Mouse (Mus musculus): ENCODE data around the gene Rnf167. TPM values are rescaled to one million over a fixed set of nuclear protein-coding genes. Genes with fewer than 3 reads are reported as not detected.

Gene Rnf167
- total and polyA plus RNA-seq, 3 experiments = 23.5 to 31.7 (median 25.5) TPM

- no peak for TF ChIP-seq RCOR1 (conservative IDR thresholded peaks at IDR 0.05; ENCODE audit: low read depth, low read length)
- TF ChIP-seq ELF1 (IDR thresholded peaks at IDR 0.05; ENCODE audit: low read depth, low read length) = peak; percentile 77
- peak; percentile 98 for TF ChIP-seq CHD2 (IDR thresholded peaks at IDR 0.05; ENCODE audit: low read length)
- no peak for TF ChIP-seq SMC3 (IDR thresholded peaks at IDR 0.05; ENCODE audit: low read depth, low read length)
- TF ChIP-seq JUND (conservative IDR thresholded peaks at IDR 0.05; ENCODE audit: low read depth, low read length) = no peak
- 0 out of 2 replicates have a peak, but pooled peaks have one; percentile 40 for TF ChIP-seq ETS1 (conservative IDR thresholded peaks at IDR 0.05; ENCODE audit: low read depth, low read length)
- peak; percentile 61 for TF ChIP-seq ZMIZ1 (IDR thresholded peaks at IDR 0.05; ENCODE audit: low read depth, low read length)
- peak; percentile 20; the same call in 1 of the 2 replicates for TF ChIP-seq POLR2AphosphoS2 (IDR thresholded peaks at IDR 0.05; ENCODE audit: low read depth, low read length)
- TF ChIP-seq MAFK (IDR thresholded peaks at IDR 0.05; ENCODE audit: insufficient replicate concordance, low read length) = no peak
These were observed 21.9 kb downstream of the Rnf167 start, which contains the start of gene Spag7 (continued) for GRCm38 (mm10) chr11:70668771-70669505.

DNA sequence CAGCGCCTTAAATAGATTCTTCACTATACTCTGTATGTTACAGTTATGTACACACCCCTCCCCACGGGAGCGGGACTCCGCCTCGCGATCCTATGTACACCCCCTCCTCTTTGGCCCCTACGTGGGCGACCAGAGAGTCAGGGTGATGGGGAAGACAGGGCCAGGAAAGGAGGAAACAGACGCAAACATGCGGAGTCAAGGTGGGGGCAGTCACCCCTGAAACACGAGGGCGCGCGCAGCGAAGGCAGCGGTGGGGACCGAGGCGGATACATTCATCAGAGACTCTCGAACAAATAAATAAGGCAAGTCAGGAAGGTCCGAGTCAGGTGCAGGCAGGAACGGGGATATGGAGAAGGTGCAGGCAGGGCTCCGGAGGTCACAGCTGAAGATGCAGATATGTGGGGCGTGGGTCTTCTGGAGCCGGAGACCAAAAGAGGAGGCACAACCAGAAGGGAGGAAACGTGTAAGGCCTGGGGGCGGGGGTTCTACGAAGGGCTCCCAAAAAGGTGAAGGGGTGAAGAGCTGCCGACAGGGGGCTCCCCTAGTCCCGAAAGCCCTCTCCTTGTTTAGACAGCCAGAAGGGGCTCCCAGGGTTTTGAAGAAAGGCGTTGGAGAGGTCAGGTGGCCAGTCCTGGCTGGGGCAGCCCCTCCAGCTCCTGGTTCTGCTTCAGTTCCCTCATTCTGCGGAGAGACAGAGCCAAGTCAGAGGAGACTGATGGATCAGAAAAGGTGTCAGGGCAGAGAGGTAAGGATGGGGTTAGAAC, 22.7 kb downstream of the Rnf167 start:
- peak overlapping the region; percentile 77 for H3K9ac ChIP-seq (ENCODE audit: insufficient read depth, low read depth)
- H3K4me3 ChIP-seq (replicated peaks in 1 of 3; ENCODE audit: low read depth in 2 of 3, low read length in 2 of 3, poor library complexity in 1 of 3) = peak overlapping the region; percentile 69 to 92 (median 73)
- peak overlapping the region; percentile 41 for H3K4me2 ChIP-seq (ENCODE audit: insufficient read depth, low read depth, poor library complexity, severe bottlenecking)
- peaks cover 22% of the 10 kb centered on the region for H3K79me2 ChIP-seq (replicated peaks; ENCODE audit: control insufficient read depth, extremely low read depth, insufficient read depth, poor library complexity, severe bottlenecking)
- dilution Hi-C loops (cut with MboI; ENCODE audit: extremely low pct_ligation_motif_present, extremely low pct_unique_long_range_greater_than_20kb, low sequenced_read_pairs) (no loop called here), in situ Hi-C loops (cut with MboI; ENCODE audit: low pct_ligation_motif_present, low pct_unique_long_range_greater_than_20kb, low sequenced_read_pairs) (loop anchor here (5.0 kb wide), 1 partner anchor 38 kb away; no protein-coding TSS in a partner anchor)
- no peaks in the 10 kb centered on the region for H3K27me3 ChIP-seq (replicated peaks)
- peak overlapping the region; percentile 76 for H3K27ac ChIP-seq (ENCODE audit: insufficient read depth, low read depth)
- DNase-seq (ENCODE audit: extremely low read depth) = peak; percentile 97
- H3K4me1 ChIP-seq (ENCODE audit: control insufficient read depth in 1 of 2, insufficient read depth in 2 of 2) = peaks cover 10 to 37% of the 10 kb centered on the region in 2 experiments
- H3K36me3 ChIP-seq (replicated peaks in 1 of 2; ENCODE audit: control insufficient read depth in 1 of 2, insufficient read depth in 1 of 2, low read length in 1 of 2) = peaks cover 37 to 66% of the 10 kb centered on the region in 2 experiments
- no peaks in the 10 kb centered on the region for H3K9me3 ChIP-seq (replicated peaks; ENCODE audit: low read length)
- peak; percentile 20; the same call in 1 of the 2 replicates for TF ChIP-seq MYC (IDR thresholded peaks at IDR 0.05; ENCODE audit: low read depth, low read length)
- TF ChIP-seq USF1 (IDR thresholded peaks at IDR 0.05; ENCODE audit: low read depth, low read length) = peak; percentile 73
- TF ChIP-seq SIN3A (IDR thresholded peaks at IDR 0.05; ENCODE audit: low read length) = no peak
- peak; percentile 79 for TF ChIP-seq MEF2A (IDR thresholded peaks at IDR 0.05; ENCODE audit: borderline replicate concordance, low read depth, low read length)
- peak; percentile 22; the same call in 1 of the 2 replicates for TF ChIP-seq USF2 (conservative IDR thresholded peaks at IDR 0.05; ENCODE audit: low read depth, low read length)
- peak; percentile 20 to 87; a peak in 3 of 4 replicates for TF ChIP-seq CTCF (conservative IDR thresholded peaks at IDR 0.05 in 1 of 2, IDR thresholded peaks at IDR 0.05 in 1 of 2; ENCODE audit: low read depth in 2 of 2, low read length in 2 of 2)
- 0 out of 2 replicates have a peak, but pooled peaks have one; percentile 0 for TF ChIP-seq POLR2A (IDR thresholded peaks at IDR 0.05; ENCODE audit: low read depth, low read length)
- 0 out of 2 replicates have a peak, but pooled peaks have one; percentile 11 for TF ChIP-seq E2F4 (IDR thresholded peaks at IDR 0.05; ENCODE audit: insufficient replicate concordance, low read depth, low read length)
- no peak for TF ChIP-seq POLR2AphosphoS2 (IDR thresholded peaks at IDR 0.05; ENCODE audit: low read depth, low read length)
- TF ChIP-seq NELFE (IDR thresholded peaks at IDR 0.05; ENCODE audit: low read depth, low read length) = peak; percentile 46; the same call in 1 of the 2 replicates
- peak; percentile 34; the same call in 1 of the 2 replicates for TF ChIP-seq ETS1 (conservative IDR thresholded peaks at IDR 0.05; ENCODE audit: low read depth, low read length)
- no peak for TF ChIP-seq ZC3H11A (IDR thresholded peaks at IDR 0.05; ENCODE audit: low read depth, low read length)
- no peak for TF ChIP-seq JUN (IDR thresholded peaks at IDR 0.05; ENCODE audit: insufficient read depth, low read depth, low read length)
- TF ChIP-seq RAD21 (IDR thresholded peaks at IDR 0.05; ENCODE audit: low read depth, low read length) = peak; percentile 56
- TF ChIP-seq MAZ (IDR thresholded peaks at IDR 0.05; ENCODE audit: low read depth, low read length) = peak; percentile 92
- TF ChIP-seq TCF12 (IDR thresholded peaks at IDR 0.05; ENCODE audit: low read depth, low read length) = 0 out of 2 replicates have a peak, but pooled peaks have one; percentile 23
- peak; percentile 13; the same call in 1 of the 2 replicates for TF ChIP-seq MAX (IDR thresholded peaks at IDR 0.05; ENCODE audit: low read length)
- TF ChIP-seq CHD1 (IDR thresholded peaks at IDR 0.05; ENCODE audit: low read depth, low read length) = no peak
- TF ChIP-seq IRF4 (IDR thresholded peaks at IDR 0.05; ENCODE audit: low read depth, low read length) = peak; percentile 82
- TF ChIP-seq TBP (conservative IDR thresholded peaks at IDR 0.05; ENCODE audit: low read depth, low read length) = 0 out of 2 replicates have a peak, but pooled peaks have one; percentile 23
- TF ChIP-seq CHD2 (IDR thresholded peaks at IDR 0.05; ENCODE audit: low read length) = peak; percentile 19; the same call in 1 of the 2 replicates
- TF ChIP-seq RCOR1 (conservative IDR thresholded peaks at IDR 0.05; ENCODE audit: low read depth, low read length) = peak; percentile 77; the same call in 1 of the 2 replicates
- peak; percentile 56 for TF ChIP-seq BHLHE40 (IDR thresholded peaks at IDR 0.05; ENCODE audit: low read depth, low read length)
- no peak; the same call in 1 of the 2 replicates for TF ChIP-seq JUND (conservative IDR thresholded peaks at IDR 0.05; ENCODE audit: low read depth, low read length)
- no peak for TF ChIP-seq GABPA (IDR thresholded peaks at IDR 0.05; ENCODE audit: insufficient replicate concordance, low read depth, low read length)
- no peak; the same call in none of the 2 replicates for TF ChIP-seq UBTF (IDR thresholded peaks at IDR 0.05; ENCODE audit: low read depth, low read length)
- TF ChIP-seq ZMIZ1 (IDR thresholded peaks at IDR 0.05; ENCODE audit: low read depth, low read length) = no peak; the same call in 1 of the 2 replicates
- peak; percentile 6; the same call in 1 of the 2 replicates for TF ChIP-seq MXI1 (IDR thresholded peaks at IDR 0.05; ENCODE audit: low read depth, low read length)

Data from CH12.LX (cell line).